ENCODE assay signal across 9 mouse cellular contexts in the genomic region with DNA sequence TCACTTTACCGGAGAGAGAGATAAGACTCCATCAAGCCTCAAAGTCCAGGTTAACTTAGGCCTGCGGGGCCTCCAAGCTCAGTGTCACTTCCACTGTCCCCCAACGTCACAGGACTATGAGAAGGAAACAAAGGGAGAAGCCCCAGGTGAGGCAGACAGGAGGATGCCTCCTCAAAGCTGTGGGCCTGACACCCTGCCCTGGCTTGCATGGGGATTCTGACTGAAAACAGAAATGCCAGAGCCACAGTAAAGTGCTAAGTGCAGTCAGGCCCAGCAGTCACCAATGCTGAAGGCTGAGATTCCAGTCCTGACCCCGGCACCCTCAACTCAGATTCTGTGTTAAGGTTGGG. TPM values are rescaled to one million over a fixed set of nuclear protein-coding genes. Genes with fewer than 3 reads are reported as not detected.
DNase-seq lines count a peak whose midpoint lies in the region; ATAC-seq and TF ChIP-seq lines count a peak whose summit lies in the region.
"Had no signal": no experiment of that assay in that cellular context is flagged by ENCODE, and none has a peak within 500 bp of the region (broad histone marks: within the 10 kb centered on the region; RNA-seq: fewer than 3 reads in every experiment).

No protein-coding gene starts in this region.

- TF ChIP-seq CTCF in left cerebral cortex, adult 2 months (IDR thresholded peaks at IDR 0.05), result no peak

- H3K36me3 ChIP-seq in forebrain, embryonic 11.5 days (ENCODE audit: control insufficient read depth, insufficient read depth, low read length), result no peaks in the 10 kb centered on the region; the same call in none of the 2 replicates
- peaks cover 15% of the 10 kb centered on the region for H3K36me3 ChIP-seq in forebrain, embryonic 13.5 days (ENCODE audit: poor library complexity, severe bottlenecking)
- peaks cover 28% of the 10 kb centered on the region for H3K36me3 ChIP-seq in liver, embryonic 12.5 days

- intact Hi-C loops in left cerebral cortex, adult 2 months (cut with DNase I), result no loop called here

- no peak for ATAC-seq in forebrain, embryonic 11.5 days (replicated peaks; ENCODE audit: low FRiP score)
- no peak for ATAC-seq in forebrain, embryonic 13.5 days
- no peak for ATAC-seq in liver, embryonic 12.5 days

- no peak for DNase-seq in forebrain, embryonic 11.5 days (ENCODE audit: low spot score)
- DNase-seq in left cerebral cortex, adult 2 months (ENCODE audit: extremely low spot score in 1 of 2, low spot score in 2 of 2), result no peak
- no peak for DNase-seq in left cerebral cortex, adult 9 months (ENCODE audit: low spot score in 2 of 2)
- DNase-seq in spleen, postnatal 36 days (ENCODE audit: low spot score in 2 of 2), result no peak
- no peak for DNase-seq in embryo, embryonic 11 days

- no peak overlapping the region for H3K4me2 ChIP-seq in forebrain, embryonic 11.5 days (ENCODE audit: low read depth, low read length, severe bottlenecking)
- no peak overlapping the region for H3K4me2 ChIP-seq in forebrain, embryonic 13.5 days
- peak overlapping the region; percentile 1; the same call in 1 of the 2 replicates for H3K4me2 ChIP-seq in liver, embryonic 12.5 days

- no peaks in the 10 kb centered on the region for H3K27me3 ChIP-seq in forebrain, embryonic 11.5 days (ENCODE audit: control insufficient read depth, insufficient read depth, low read length)
- H3K27me3 ChIP-seq in forebrain, embryonic 13.5 days, result no peaks in the 10 kb centered on the region
- H3K27me3 ChIP-seq in liver, embryonic 12.5 days (replicated peaks), result no peaks in the 10 kb centered on the region

- H3K9me3 ChIP-seq in forebrain, embryonic 11.5 days (ENCODE audit: control insufficient read depth, low read length), result no peaks in the 10 kb centered on the region
- no peaks in the 10 kb centered on the region for H3K9me3 ChIP-seq in forebrain, embryonic 13.5 days (replicated peaks)
- no peaks in the 10 kb centered on the region for H3K9me3 ChIP-seq in liver, embryonic 12.5 days (replicated peaks)

- H3K4me1 ChIP-seq in forebrain, embryonic 11.5 days (replicated peaks; ENCODE audit: control insufficient read depth, insufficient read depth, low read length), result no peaks in the 10 kb centered on the region; the same call in 1 of the 2 replicates
- peaks cover 39% of the 10 kb centered on the region for H3K4me1 ChIP-seq in forebrain, embryonic 13.5 days
- H3K4me1 ChIP-seq in brown adipose tissue, adult 24 weeks (ENCODE audit: control insufficient read depth, insufficient read depth, insufficient read length, low read length), result peaks cover 81% of the 10 kb centered on the region
- peaks cover 84% of the 10 kb centered on the region for H3K4me1 ChIP-seq in liver, embryonic 12.5 days

- no peak overlapping the region for H3K4me3 ChIP-seq in forebrain, embryonic 11.5 days (ENCODE audit: low read depth, low read length)
- no peak overlapping the region for H3K4me3 ChIP-seq in forebrain, embryonic 13.5 days
- no peak overlapping the region for H3K4me3 ChIP-seq in left cerebral cortex, adult 2 months
- H3K4me3 ChIP-seq in brown adipose tissue, adult 24 weeks (ENCODE audit: insufficient read depth, low read depth, low read length), result peak overlapping the region; percentile 16; the same call in 1 of the 2 replicates
- H3K4me3 ChIP-seq in liver, embryonic 12.5 days, result no peak overlapping the region

- H3K27ac ChIP-seq in forebrain, embryonic 11.5 days (ENCODE audit: low read depth, low read length), result 0 out of 2 replicates have a peak overlapping the region, but pooled peaks have one; percentile 25
- H3K27ac ChIP-seq in forebrain, embryonic 13.5 days, result no peak overlapping the region
- H3K27ac ChIP-seq in left cerebral cortex, adult 2 months, result peak overlapping the region; percentile 75
- peak overlapping the region; percentile 98 for H3K27ac ChIP-seq in brown adipose tissue, adult 24 weeks (replicated peaks; ENCODE audit: low read depth, low read length)
- peak overlapping the region; percentile 50 for H3K27ac ChIP-seq in liver, embryonic 12.5 days

- H3K9ac ChIP-seq in forebrain, embryonic 11.5 days (ENCODE audit: low read length), result no peak overlapping the region
- H3K9ac ChIP-seq in forebrain, embryonic 13.5 days, result no peak overlapping the region
- no peak overlapping the region for H3K9ac ChIP-seq in liver, embryonic 12.5 days

- WGBS in forebrain, embryonic 11.5 days, result 87% methylated on average over 4 of the region's 4 CpGs
- 81% methylated on average over 4 of the region's 4 CpGs for WGBS in forebrain, embryonic 13.5 days
- WGBS in liver, embryonic 12.5 days (ENCODE audit: insufficient replicate concordance), result 41% methylated on average over 4 of the region's 4 CpGs

RNA-seq across cellular contexts. Expression of a gene that starts 25.4 kb away (rescaled TPM):
- polyA plus RNA-seq in forebrain, embryonic 11.5 days (2014; fragmentation: Nextera tagmentation; extraction: Ambion mirVana), result 32.0 and 37.4 TPM in 2 replicates
- 13.4 and 14.4 TPM in 2 replicates for polyA plus RNA-seq in forebrain, embryonic 13.5 days (2015; fragmentation: Nextera tagmentation; extraction: Ambion mirVana)
- 10 to 100 TPM; 81.2 to 91.4 TPM for total RNA-seq in left cerebral cortex, adult 2 months (2021)
- polyA plus RNA-seq in brown adipose tissue, adult 24 weeks (2012; ENCODE audit: insufficient read depth, insufficient read length, missing spikeins), result 36.0 and 59.3 TPM in 2 replicates
- polyA plus RNA-seq in liver, embryonic 12.5 days (2016; fragmentation: Nextera tagmentation; extraction: Ambion mirVana), result 32.5 and 34.2 TPM in 2 replicates

RNA-seq across cellular contexts. Expression of a gene that starts 59.8 kb away (rescaled TPM):
- 0.16 and 0.21 TPM in 2 replicates for polyA plus RNA-seq in forebrain, embryonic 11.5 days (2014; fragmentation: Nextera tagmentation; extraction: Ambion mirVana)
- 0.08 TPM in 1 of 2 replicates, not detected in the other for polyA plus RNA-seq in forebrain, embryonic 13.5 days (2015; fragmentation: Nextera tagmentation; extraction: Ambion mirVana)
- total RNA-seq in left cerebral cortex, adult 2 months (2021), result 1 to 10 TPM; 5.1 to 5.8 TPM
- not detected in 2 replicates for polyA plus RNA-seq in brown adipose tissue, adult 24 weeks (2012; ENCODE audit: insufficient read depth, insufficient read length, missing spikeins)
- polyA plus RNA-seq in liver, embryonic 12.5 days (2016; fragmentation: Nextera tagmentation; extraction: Ambion mirVana), result 25.8 and 26.7 TPM in 2 replicates
- total RNA-seq: adrenal gland, adult 18-20 months had no signal

Comparison
In these comparisons a context has a peak if more than half of its experiments do, and no peak if none do; other contexts are left out.
1. RNA of a gene that starts 59.8 kb away (polyA plus RNA-seq): 25.8 to 26.7 TPM in liver, embryonic 12.5 days; 0.16 to 0.21 TPM in forebrain, embryonic 11.5 days, 0.08 TPM in forebrain, embryonic 13.5 days and not detected in brown adipose tissue, adult 24 weeks; every median in the first group is over 10 times any median in the second.